Mouse (Mus musculus) layer of hippocampus, adult 18-20 months (tissue): ENCODE results near the gene Ackr1. TPM values are rescaled to one million over a fixed set of nuclear protein-coding genes. Genes with fewer than 3 reads are reported as not detected.
"Not testable (repeated sequence)": the region's sequence is repeated elsewhere in the genome, so short reads cannot be mapped to it uniquely, and the experiment has no call there.

Experiments used
- DNase-seq, 2 experiments: peaks; one replicate each; pipeline ENCODE4 v3.0.0; 2022; ENCODE audit warnings: low spot score in 2 of 2
- total RNA-seq, 2 experiments: library from RNA; stranded (reverse); gene quantifications; 2 replicates each; pipeline ENCODE4 v1.2.3; 2021

Gene Ackr1
- total RNA-seq, 2 experiments from 2014 or later = 55.2 to 58.1 TPM

DNA sequence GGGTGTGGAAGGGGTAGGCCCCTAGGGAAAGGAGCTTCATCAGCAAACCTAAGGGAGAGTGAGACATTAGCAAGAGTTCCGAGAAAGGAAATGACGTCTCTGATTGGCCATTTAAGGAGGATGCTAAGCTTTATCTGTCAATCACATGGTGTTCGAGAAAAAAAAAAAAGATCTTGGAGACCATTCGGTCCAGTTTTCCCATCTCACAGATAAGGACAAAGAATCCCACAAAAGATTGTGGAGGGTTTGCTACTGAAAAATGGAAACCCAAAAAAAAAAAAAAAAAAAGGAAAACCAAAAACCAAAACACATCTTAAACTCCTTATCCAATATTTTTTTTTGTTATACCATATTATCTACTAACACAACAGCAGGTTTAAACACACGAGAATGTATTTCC is 15.6 kb upstream of the Ackr1 start:
- no peak for DNase-seq

DNA sequence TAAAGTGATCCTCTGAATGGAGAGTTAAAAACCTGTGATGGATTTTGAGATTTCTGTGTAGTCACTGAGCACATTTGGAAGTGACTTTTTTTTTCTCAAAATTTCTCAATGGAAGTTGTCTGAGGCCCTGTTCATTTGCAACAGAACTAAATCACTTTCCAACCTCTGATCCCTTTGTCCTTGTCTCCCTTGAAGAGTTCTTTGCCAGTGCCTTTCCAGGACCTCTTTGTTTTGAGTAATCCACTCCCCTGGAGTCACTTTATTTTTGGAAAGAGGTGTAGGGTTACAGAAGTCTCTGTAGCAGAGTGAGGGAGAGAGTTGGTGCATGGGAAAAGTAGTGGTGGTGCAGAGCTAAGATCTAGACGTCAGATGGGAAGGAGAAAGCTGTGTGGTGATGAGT is 15.0 kb upstream of the Ackr1 start:
- DNase-seq = no peak

DNA sequence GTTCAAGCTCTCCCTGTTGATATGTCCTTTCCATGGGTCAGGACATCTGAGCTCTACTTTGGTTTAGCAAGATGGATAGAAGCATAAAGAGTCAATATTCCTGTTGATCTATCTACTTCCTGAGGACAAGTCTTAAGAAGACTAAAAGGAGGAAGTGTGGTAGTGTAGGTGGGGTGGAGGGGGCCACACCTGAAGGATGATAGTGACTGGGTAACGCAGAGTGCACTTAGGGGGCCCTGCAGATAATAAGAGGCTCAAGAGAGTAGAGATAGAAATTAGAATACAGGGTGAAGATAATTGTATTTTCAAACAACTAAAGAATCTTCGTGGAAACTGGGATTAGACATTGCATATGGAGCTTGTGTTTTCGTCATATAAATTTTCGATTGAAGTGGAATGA is 11.6 kb upstream of the Ackr1 start:
- DNase-seq = no peak

DNA sequence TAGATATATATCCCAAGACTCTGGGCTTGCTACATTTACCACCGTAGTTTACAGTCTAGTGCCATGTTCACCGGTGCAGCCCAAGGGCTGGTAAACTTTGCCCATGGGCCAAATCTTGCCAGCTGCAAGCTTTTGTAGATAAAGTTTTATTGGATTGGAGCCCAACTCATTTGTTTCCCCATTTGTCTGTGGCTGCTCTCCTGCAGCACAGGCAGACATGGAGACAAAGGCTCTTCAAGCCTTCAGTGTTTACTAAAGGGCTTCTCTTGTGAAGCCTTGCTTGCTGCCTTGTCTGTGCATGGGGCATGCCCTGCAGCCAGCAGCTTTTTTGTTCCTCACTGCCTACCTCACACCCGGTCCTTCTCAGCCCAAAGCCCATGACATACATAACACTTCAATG is 10.4 kb upstream of the Ackr1 start:
- DNase-seq = no peak

DNA sequence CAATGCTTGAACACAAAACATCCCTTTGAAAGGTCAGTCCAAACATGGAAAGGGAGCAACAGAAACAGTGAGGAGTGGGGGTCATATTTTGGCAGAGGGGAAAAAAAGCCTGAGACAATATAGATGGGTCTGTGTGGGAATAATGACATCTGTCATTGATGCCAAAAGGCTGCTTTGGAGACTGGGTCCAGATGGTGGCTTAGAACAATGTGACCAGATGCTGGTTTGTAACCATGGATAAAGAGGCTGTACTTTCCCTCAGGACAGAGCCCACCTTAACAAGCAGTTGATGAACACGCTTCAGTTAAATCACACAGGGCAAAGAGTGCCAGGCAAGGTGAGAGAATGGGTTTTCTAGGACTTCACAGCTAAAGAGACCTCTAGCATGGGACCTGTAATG is 8.9 kb upstream of the Ackr1 start:
- no peak for DNase-seq

DNA sequence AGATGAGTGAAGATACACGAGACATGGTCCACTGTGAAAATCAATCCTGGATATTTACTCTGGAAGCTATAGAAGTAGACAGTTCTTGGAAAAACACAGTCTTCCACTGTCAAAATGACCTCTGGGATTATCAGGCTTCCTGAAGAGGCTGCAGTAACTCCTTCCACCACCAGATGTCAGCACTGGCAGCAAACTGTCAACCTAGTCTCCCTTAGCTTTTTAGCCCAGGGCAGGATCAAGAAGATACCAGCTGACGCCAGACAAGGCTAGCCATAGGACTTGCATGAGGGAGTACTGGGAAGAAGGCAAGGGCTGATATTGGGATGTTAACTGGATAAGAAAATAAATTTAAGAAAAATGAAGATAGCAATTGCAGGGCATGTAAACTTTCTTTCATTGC is 6.0 kb upstream of the Ackr1 start:
- DNase-seq = peak in 1 of 2 experiments; percentile 78

DNA sequence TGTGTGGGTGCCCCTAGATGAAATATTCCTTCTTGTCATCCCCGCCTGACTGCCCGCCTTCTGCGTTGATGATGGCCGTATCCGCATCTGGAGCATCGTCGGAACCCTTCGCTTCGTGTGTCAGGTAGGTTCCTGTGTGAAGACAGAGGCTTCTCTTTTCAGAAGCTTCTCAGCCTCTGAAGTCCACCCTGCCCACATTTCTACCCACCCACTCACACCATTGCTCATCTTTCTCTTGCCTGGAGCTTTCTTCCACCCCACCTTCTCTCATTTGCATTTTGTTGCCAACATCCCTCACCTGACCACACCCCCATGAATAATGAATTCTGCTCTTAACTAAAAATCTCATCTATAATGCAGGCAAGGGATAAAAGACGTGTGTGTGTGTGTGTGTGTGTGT is 3.5 kb upstream of the Ackr1 start:
- DNase-seq = no peak

DNA sequence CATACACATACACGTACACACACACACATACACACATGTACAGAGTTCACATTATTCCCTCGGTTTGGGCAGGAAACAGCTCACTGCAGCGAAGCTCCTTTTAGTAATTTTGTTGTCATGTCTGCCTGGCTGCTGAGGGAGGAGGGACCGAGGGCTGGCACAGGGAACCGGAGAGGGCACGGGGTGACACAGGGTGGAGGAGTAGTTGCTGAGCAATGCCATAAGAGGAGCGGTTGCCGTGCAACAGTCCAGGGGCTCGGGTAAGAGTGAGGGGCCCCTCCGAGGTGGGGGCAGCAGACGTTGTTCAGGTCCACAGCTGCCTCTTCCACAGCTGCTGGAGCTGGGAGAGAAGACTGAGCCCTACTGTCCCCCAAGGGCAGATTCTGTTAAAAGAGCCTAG is 2.4 kb upstream of the Ackr1 start:
- no peak for DNase-seq

DNA sequence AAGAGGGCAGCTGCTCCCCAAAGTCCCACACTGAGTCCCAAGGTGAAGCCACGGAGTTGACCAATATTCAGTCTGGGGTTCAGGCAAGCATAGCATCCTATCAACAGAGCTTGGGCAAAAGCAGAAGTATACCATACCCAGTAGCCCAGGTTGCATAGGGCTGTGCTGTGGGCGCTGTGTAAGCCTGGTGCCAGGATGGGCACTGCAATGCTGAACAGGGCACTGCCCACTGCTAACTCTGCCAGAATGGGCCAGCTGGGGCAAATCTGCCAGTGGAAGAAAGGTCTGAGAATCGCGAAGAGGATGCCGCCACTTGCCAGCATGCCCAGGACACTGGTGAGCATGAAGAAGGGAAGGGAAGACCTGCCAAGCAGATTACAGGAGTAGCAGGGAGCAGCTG is 1.1 kb downstream of the Ackr1 start:
- no peak for DNase-seq

DNA sequence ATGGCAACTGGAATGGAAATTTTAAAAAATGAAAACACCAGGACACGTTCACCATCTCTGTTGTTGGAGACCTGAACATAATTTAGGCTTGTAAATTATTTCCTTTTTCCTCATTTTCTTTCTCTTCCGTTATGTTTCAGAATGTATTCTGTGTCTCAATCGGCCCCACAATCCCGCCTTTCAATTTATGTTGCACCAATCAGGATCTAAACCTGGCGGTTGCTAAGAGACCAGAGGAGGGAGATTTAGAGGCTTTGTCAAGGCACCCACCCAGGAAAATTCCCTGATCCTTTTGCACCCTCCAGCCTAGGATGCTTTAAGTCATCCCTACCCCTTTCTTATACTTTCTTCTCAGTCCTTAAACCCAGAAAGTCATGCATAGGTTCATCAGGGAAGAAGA is 3.8 kb downstream of the Ackr1 start:
- no peak for DNase-seq

DNA sequence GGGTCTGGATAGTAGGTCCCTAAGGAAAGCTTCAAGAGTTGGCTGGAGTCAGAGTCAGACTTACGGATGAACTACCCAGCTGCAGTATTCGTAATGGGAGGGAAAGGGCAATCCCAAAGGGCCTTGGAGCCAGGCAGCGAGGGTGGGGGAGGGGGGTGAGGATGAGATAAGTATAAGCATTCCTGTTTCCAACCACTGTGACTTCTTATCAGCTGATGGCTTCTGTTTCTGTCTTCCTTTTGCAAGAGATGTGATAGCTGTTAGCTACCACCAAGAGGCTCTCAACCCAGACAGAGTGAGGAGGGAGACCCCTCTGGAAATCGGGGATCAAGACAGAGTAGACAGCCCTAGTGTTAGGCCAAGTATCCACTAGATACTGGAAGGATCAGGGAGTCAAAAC is 4.4 kb downstream of the Ackr1 start:
- no peak for DNase-seq

DNA sequence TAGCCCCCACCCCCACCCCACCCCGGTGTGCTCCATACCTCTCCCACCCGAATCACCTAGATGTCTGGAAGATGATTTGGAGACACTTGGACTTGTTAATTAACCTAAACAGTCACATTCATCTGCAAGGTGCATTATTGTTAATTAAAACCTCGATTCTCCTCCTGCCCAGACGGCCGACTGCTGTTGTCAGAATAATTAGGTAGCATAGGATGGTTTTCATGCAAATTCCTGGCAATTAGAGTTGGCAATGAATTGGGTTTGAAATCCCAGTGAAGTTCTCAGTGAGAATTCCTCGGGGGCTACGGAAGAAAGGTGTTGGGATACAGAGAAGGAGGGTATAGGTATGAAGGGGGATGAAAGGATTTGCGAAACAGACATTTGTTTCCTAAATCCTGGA is 5.1 kb downstream of the Ackr1 start:
- DNase-seq = no peak

DNA sequence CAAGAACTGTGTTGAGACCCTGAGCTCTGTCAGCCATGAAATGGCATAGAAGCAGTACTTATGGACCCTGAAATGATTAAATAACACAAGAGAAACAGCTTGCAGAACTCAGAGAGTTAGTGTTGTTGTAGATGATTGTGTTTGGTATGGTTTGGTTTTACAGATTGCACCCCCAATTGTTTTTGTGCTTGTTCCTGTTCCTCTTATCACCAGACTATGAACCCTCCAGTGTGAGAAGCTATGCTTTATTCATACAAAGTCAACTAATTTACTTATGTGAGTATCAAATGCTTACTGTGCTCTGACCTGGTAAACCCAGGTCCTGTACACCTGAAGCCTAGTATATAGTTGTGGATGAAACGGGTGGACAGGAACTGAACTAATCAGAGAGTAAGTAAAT is 7.0 kb downstream of the Ackr1 start:
- DNase-seq = no peak

DNA sequence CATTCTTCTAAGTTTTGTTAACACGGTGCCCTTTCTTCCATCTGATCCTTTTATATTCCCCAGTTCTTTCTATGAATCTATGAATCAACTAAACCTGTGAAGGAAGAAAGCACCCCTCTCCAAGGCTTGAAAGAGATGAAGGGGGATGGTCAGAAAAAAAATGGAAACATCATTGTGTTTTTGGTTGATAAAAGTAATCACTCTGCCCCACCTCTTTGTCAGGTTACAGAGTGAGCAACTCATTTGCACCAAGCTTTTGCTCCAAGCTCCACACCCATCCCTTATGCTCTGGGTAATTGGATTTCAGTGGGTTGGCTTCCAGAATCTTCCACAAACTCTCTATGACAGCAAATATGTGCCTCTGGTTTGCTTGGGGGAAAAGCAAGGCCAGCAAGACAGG is 8.2 kb downstream of the Ackr1 start:
- DNase-seq = no peak

DNA sequence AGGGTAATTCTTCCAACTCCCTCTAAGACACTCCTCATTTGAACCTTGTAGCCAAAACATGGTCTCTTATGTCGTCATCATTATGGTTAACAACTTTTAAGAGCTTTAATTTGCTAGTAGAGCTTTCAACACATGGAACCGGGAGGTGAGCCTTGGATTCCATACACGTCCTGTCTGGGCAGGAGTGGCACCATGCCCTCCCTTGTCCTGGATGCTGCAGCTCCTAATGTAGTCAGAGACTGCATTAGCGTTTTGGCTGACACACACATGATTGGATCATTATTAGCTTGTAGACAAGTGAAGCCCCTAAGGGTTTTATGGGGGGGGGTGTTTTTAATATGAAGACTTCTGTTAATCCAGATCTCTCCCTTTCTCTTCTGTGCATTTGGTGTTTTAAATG is 8.6 kb downstream of the Ackr1 start:
- DNase-seq = no peak

DNA sequence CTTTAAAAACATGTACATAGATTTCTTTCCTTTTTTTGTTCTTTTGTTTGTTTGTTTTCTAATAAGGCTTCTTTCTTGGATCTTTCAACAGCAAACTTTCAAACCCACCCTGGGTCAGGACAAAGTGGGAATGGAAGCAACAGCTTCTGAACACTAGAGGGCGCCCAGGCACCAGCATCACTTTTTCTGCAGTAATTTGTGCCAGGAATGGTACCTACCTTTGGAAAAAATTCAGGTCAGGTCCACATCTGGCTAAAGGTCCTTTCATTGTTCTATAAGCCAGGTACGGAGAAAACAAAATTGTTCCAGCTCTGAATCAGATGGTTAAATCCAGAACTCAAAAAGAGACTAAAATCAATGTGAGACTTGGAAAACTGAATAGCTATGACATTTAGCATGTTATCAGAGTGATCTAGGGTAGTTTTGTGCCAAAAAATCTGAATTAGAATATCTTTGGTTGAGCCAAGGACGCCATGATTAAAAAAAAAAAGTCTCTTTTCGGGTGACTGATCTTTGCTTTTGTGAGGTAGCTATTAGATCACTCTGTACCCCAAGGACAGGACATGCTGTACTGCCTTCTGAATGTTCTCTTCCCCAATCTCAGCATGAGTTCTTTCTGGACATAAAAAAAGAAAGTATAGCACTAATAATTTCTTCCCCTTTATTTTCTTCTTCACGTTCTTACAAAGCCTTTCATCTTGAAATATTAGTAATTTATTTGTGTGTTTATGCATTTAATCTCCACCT is 9.5 kb downstream of the Ackr1 start:
- peak in 1 of 2 experiments; percentile 63 for DNase-seq

DNA sequence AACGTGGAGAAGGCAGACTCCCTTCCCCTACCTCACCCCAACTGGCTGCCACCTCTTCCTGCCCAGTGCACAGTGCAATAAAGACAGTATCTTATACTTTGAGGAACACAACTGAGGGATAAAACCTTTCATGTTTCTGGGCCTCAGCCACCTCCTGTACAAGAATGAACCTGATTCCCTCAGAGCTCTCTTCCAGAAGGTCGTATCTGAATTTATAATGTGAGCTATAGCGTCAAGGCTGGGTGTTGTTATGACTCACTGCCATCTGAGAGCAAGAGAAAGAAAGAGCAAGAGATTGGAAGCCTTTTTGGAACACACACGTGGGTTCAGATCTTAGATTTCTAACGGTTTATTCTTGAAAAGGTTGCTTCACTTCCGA is 11.3 kb downstream of the Ackr1 start:
- no peak for DNase-seq

DNA sequence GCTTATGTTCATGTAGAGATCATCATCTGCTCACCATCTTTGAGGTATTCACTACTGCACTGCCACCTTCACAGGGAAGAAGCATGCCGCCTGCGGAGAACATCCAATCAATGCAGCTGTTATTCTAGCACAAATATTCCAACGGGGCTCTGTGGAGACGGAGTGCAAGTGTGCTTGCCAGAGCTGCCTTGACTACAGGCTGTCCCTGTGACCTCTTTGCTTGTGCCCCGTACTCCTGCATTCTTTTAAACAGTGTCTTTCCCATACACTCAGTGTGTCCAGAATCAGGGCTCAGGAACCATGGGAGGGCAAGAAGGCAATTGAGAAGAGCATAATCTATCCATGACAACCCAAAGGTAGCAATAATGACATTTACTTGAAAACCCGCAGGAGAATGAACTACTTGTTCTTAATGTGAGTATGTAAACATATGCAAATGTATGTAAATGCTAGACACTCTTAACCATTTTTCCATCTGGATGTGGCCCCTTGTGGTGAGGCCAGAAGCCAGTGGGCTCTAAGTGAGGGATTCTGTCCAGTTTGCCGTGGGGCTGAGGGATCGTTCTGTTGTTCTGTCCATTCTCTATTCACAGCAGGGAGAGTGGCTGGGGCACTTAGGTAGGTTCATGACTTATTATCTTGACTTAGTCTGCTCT is 11.8 kb downstream of the Ackr1 start:
- no peak for DNase-seq

DNA sequence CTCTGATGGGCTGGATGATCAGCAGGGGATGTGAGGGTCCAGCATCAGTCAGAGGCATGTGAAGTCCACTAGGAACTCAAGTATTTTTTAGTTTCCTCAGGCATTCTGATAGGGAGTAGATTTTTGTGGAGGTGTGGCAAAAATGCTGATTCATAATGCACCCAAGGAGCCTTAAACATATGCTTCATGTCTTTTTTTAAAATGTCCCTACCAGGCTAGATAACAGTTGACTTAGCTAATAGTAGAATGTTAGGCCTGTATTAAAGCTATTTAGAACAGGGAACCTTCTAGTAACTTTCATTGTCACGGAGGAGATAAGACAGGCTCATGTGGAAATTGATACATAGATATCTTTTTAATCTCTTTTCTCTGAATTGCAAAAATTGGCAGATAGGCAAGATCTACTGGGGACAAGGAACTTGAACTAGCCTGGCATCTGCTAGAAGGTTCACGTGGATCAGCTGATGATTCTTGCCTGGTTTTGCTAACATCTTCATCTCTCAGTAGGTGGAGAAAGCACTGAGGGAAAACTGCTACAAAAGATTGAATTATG is 15.5 kb downstream of the Ackr1 start:
- no peak for DNase-seq

DNA sequence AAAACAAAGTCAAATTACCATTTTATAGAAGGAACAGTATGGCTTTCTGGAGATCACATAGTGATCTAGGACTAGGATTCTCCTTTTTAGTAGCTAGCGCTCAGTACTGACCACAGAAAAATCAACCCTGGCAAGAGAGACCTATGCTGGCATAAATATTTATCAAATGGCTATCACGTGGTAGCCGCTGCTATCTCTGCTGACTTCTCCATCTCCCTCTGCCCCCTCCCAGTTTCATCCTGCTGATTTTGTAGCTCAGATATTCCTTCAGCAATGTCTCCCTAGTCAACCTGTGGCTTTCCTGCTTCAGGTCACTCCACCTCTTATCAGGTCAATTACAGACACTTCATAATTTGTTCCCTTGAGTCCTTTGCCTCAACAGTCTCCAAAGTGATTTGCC is 17.8 kb downstream of the Ackr1 start:
- no peak for DNase-seq

DNA sequence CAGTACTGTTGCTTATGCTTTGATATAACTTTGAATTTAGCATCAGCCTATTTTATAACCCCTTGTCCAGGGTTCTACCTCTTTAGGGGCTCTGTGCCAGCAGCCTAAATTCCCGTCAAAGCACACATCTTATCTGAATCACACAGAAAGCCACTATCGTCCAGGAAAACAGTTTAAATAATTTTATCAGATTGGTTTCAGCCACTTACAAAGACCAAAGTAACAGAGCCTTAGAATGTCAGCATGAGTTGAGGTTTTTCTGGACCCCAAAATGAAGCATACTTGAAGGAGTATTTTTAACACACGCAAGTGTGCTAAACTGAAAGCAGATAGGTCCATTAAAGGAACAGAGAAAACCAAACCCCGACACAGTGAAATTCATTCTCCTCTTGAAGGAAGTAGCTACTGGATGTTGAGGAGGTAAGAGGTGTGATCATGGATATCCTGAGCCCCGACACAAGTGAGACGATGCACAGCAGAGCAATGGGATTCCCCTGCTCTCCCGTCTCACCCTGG is 20.0 kb downstream of the Ackr1 start:
- DNase-seq = not testable (repeated sequence)

DNA sequence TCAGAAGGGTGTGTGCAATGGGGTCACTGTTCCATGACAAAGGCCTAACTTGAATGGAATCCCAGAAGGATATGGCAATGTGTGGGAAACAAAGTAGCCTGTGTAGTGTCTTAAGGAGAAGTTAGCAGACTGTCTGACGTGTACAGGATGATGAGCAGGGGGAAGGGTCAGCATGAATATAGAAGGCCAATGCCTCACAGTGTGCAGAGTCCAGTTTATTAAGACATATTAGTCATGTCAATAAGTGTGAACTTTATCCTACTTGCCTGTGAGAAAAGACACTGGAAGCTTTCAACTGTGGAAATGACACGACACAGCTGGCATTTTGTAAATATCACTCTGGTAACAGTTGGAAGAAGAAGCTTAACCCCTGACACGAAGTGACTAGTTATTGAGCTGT is 30.8 kb downstream of the Ackr1 start:
- DNase-seq = not testable (repeated sequence)
